Mouse (Mus musculus) embryonic fibroblast, embryonic 13.5 days (primary cell): Measurements from ENCODE around the gene Haao.

ENCODE experiments used
- CTCF ChIP-seq: IDR thresholded peaks from 2 replicates; pipeline ENCODE4 v1.5.1; 2011; ENCODE audit warnings: mild to moderate bottlenecking, control low read depth, low read length, moderate library complexity, borderline replicate concordance; ENCODE audit not compliant: insufficient read depth
- POLR2A ChIP-seq: IDR thresholded peaks from 2 replicates; pipeline ENCODE4 v1.6.1; 2011; ENCODE audit warnings: low read depth, mild to moderate bottlenecking, control low read depth, low read length, moderate library complexity

- peak; percentile 39 for TF ChIP-seq POLR2A
- TF ChIP-seq CTCF, result no peak
Measured at GRCm38 (mm10) chr17:83861444-83862133, 13.8 kb upstream of the Haao start.
